In genomic region chr5:125120517-125121303, GRCm38 (mm10) we compare ENCODE assay signal across 10 mouse cellular contexts. TPM values are rescaled to one million over a fixed set of nuclear protein-coding genes. Genes with fewer than 3 reads are reported as not detected.
A peak's percentile ranks its signal among the peaks of the same experiment; 100 is the strongest.
DNase-seq lines count a peak whose midpoint lies in the region; ATAC-seq lines count a peak whose summit lies in the region.
"Had no signal": no experiment of that assay in that cellular context is flagged by ENCODE, and none has a peak within 500 bp of the region (broad histone marks: within the 10 kb centered on the region; RNA-seq: fewer than 3 reads in every experiment).

No protein-coding gene starts in this region.

- 0 out of 2 replicates have a peak overlapping the region, but pooled peaks have one; percentile 12 for H3K9ac ChIP-seq in kidney, embryonic 15.5 days
- 0 out of 2 replicates have a peak overlapping the region, but pooled peaks have one; percentile 17 for H3K9ac ChIP-seq in neural tube, embryonic 13.5 days

- H3K4me3 ChIP-seq in kidney, embryonic 15.5 days (replicated peaks): no peak overlapping the region
- no peak overlapping the region for H3K4me3 ChIP-seq in hindbrain, embryonic 10.5 days
- no peak overlapping the region for H3K4me3 ChIP-seq in neural tube, embryonic 13.5 days

- H3K4me1 ChIP-seq in kidney, embryonic 15.5 days: peaks cover 49% of the 10 kb centered on the region
- H3K4me1 ChIP-seq in hindbrain, embryonic 10.5 days (replicated peaks): peaks cover 68% of the 10 kb centered on the region
- peaks cover 61% of the 10 kb centered on the region for H3K4me1 ChIP-seq in neural tube, embryonic 13.5 days (replicated peaks)

- 0 out of 2 replicates have a peak overlapping the region, but pooled peaks have one; percentile 13 for H3K4me2 ChIP-seq in kidney, embryonic 15.5 days
- H3K4me2 ChIP-seq in neural tube, embryonic 13.5 days: no peak overlapping the region

- DNase-seq in kidney, adult 9 months: no peak
- DNase-seq in R1 (ENCODE audit: low read depth, low spot score): peak; percentile 75
- no peak for DNase-seq in hindbrain, embryonic 10.5 days (ENCODE audit: low spot score)
- DNase-seq in frontal cortex, postnatal 10 days (ENCODE audit: low spot score in 2 of 2): no peak
- DNase-seq in heart, adult 8-10 months (ENCODE audit: low spot score): no peak
- no peak for DNase-seq in cerebellum, adult 9-11 months
- DNase-seq: adrenal gland, postnatal 10 days; cerebellum, postnatal 36 days had no signal

- ATAC-seq in kidney, embryonic 15.5 days (replicated peaks; ENCODE audit: low FRiP score): no peak
- ATAC-seq in neural tube, embryonic 13.5 days (ENCODE audit: low read depth): no peak

- peaks cover 66% of the 10 kb centered on the region for H3K36me3 ChIP-seq in kidney, embryonic 15.5 days
- peaks cover 79% of the 10 kb centered on the region for H3K36me3 ChIP-seq in hindbrain, embryonic 10.5 days
- H3K36me3 ChIP-seq in neural tube, embryonic 13.5 days: peaks cover 46% of the 10 kb centered on the region

- H3K27ac ChIP-seq in kidney, embryonic 15.5 days: peak overlapping the region; percentile 63
- H3K27ac ChIP-seq in hindbrain, embryonic 10.5 days: peak overlapping the region; percentile 56; the same call in 1 of the 2 replicates
- H3K27ac ChIP-seq in neural tube, embryonic 13.5 days (replicated peaks): peak overlapping the region; percentile 49

- H3K27me3 ChIP-seq in kidney, embryonic 15.5 days: no peaks in the 10 kb centered on the region
- no peaks in the 10 kb centered on the region for H3K27me3 ChIP-seq in hindbrain, embryonic 10.5 days (ENCODE audit: insufficient read depth, poor library complexity, severe bottlenecking)
- H3K27me3 ChIP-seq in neural tube, embryonic 13.5 days: no peaks in the 10 kb centered on the region

- H3K9me3 ChIP-seq in kidney, embryonic 15.5 days (replicated peaks): no peaks in the 10 kb centered on the region
- no peaks in the 10 kb centered on the region for H3K9me3 ChIP-seq in hindbrain, embryonic 10.5 days
- H3K9me3 ChIP-seq in neural tube, embryonic 13.5 days: no peaks in the 10 kb centered on the region

- WGBS in kidney, embryonic 15.5 days: 48% methylated on average over 17 of the region's 17 CpGs
- WGBS in hindbrain, embryonic 10.5 days: 85% methylated on average over 17 of the region's 17 CpGs
- 68% methylated on average over 17 of the region's 17 CpGs for WGBS in neural tube, embryonic 13.5 days

RNA-seq across cellular contexts. Expression of gene Ncor2, which starts 58.3 kb away (rescaled TPM):
- 27.5 and 28.8 TPM in 2 replicates for polyA plus RNA-seq in kidney, embryonic 15.5 days (2015; fragmentation: Nextera tagmentation; extraction: Ambion mirVana)
- polyA plus RNA-seq in hindbrain, embryonic 10.5 days (2016; fragmentation: Nextera tagmentation; extraction: Ambion mirVana): 18.1 and 19.7 TPM in 2 replicates
- polyA plus RNA-seq in neural tube, embryonic 13.5 days (2015; fragmentation: Nextera tagmentation; extraction: Ambion mirVana): 29.2 and 30.4 TPM in 2 replicates
- 10 to 100 TPM; 81.6 to 92.4 (median 84.5) TPM for total RNA-seq in heart, adult 8-10 months (2022)
